Mouse (Mus musculus): ENCODE measurements around the gene Gm45711. TPM values are rescaled to one million over a fixed set of nuclear protein-coding genes. Genes with fewer than 3 reads are reported as not detected.
"Not testable (repeated sequence)": the region's sequence is repeated elsewhere in the genome, so short reads cannot be mapped to it uniquely, and the experiment has no call there.

Gm45711 gene
- total RNA-seq (2021), result not detected
- long read RNA-seq, experiment 1, result 0 reads
- long read RNA-seq, experiment 2, result 0 reads

GRCm38 (mm10) chr8:104309441-104310155 is at the start of gene Gm45711, which contains the start of gene Cmtm1:
Gm45711 (minus strand) TSS chr8:104310081.
Cmtm1 (minus strand) TSS chr8:104310145.
- peak; percentile 75 for DNase-seq

- no peak for DNase-seq
Observed at GRCm38 (mm10) chr8:104358637-104359036, 48.8 kb upstream of the Gm45711 start.

- DNase-seq, result no peak
Observed at GRCm38 (mm10) chr8:104354504-104354903, 44.6 kb upstream of the Gm45711 start.

- DNase-seq, result no peak
Observed at GRCm38 (mm10) chr8:104353186-104353585, 43.3 kb upstream of the Gm45711 start.

GRCm38 (mm10) chr8:104350047-104350446 is 40.2 kb upstream of the Gm45711 start:
- no peak for DNase-seq

- peak; percentile 38 for DNase-seq
Observed at GRCm38 (mm10) chr8:104348971-104349370, 39.1 kb upstream of the Gm45711 start.

GRCm38 (mm10) chr8:104346706-104347105 is 36.8 kb upstream of the Gm45711 start:
- DNase-seq, result peak; percentile 56

- DNase-seq, result no peak
Observed at GRCm38 (mm10) chr8:104344622-104345021, 34.7 kb upstream of the Gm45711 start.

- peak; percentile 93 for DNase-seq
Observed at GRCm38 (mm10) chr8:104343957-104344356, 34.1 kb upstream of the Gm45711 start.

- no peak for DNase-seq
Observed at GRCm38 (mm10) chr8:104342426-104342825, 32.5 kb upstream of the Gm45711 start.

- DNase-seq, result no peak
Observed at GRCm38 (mm10) chr8:104341678-104342077, 31.8 kb upstream of the Gm45711 start.

GRCm38 (mm10) chr8:104341106-104341561 is 31.3 kb upstream of the Gm45711 start:
- peak; percentile 85 for DNase-seq

- DNase-seq, result peak; percentile 88
Observed at GRCm38 (mm10) chr8:104340233-104341105, 30.6 kb upstream of the Gm45711 start.

- DNase-seq, result no peak
Observed at GRCm38 (mm10) chr8:104339983-104340232, 30.0 kb upstream of the Gm45711 start.

GRCm38 (mm10) chr8:104339229-104339982 is 29.5 kb upstream of the Gm45711 start, which contains the start of gene Cmtm3:
Cmtm3 (plus strand) TSS chr8:104339410.
- peak; percentile 46 for DNase-seq

GRCm38 (mm10) chr8:104337890-104338289 is 28.0 kb upstream of the Gm45711 start:
- DNase-seq, result no peak

GRCm38 (mm10) chr8:104336806-104337205 is 26.9 kb upstream of the Gm45711 start:
- DNase-seq, result no peak

GRCm38 (mm10) chr8:104334196-104334595 is 24.3 kb upstream of the Gm45711 start:
- no peak for DNase-seq

GRCm38 (mm10) chr8:104333786-104334185 is 23.9 kb upstream of the Gm45711 start:
- no peak for DNase-seq

GRCm38 (mm10) chr8:104332665-104333631 is 23.1 kb upstream of the Gm45711 start:
- DNase-seq, result no peak

GRCm38 (mm10) chr8:104321930-104322329 is 12.0 kb upstream of the Gm45711 start, which contains the start of gene Cmtm2b:
Cmtm2b (plus strand) TSS chr8:104322230.
- DNase-seq, result not testable (repeated sequence)

Measured in adrenal gland, postnatal 10 days (tissue).